Mouse (Mus musculus) CH12.LX (cell line): Measurements from ENCODE around the gene Mxra7. TPM values are rescaled to one million over a fixed set of nuclear protein-coding genes. Genes with fewer than 3 reads are reported as not detected.

ENCODE experiments used
- DNase-seq: peaks from one replicate; pipeline ENCODE4 v3.0.0-alpha.2; 2013; ENCODE audit errors: extremely low read depth
- H3K27ac ChIP-seq: 2 replicates; pipeline ENCODE4 v1.5.1; 2012; ENCODE audit warnings: low read depth, mild to moderate bottlenecking, control low read depth, moderate library complexity; ENCODE audit not compliant: insufficient read depth
- H3K27me3 ChIP-seq: replicated peaks from 2 replicates; pipeline ENCODE3; 2012; ENCODE audit warnings: inconsistent platforms
- H3K36me3 ChIP-seq, 2 experiments: replicated peaks in 1 of 2; 2 replicates each; pipeline versions ENCODE3 to v1.6.1; 2012; ENCODE audit warnings: inconsistent platforms in 1 of 2, low read length in 1 of 2, mild to moderate bottlenecking in 1 of 2, mixed read lengths in 1 of 2, moderate library complexity in 1 of 2; ENCODE audit not compliant: control insufficient read depth in 1 of 2, insufficient read depth in 1 of 2
- H3K4me1 ChIP-seq, 2 experiments: 2 replicates each; pipeline ENCODE4 v1.6.1; 2012; ENCODE audit warnings: inconsistent platforms in 1 of 2, moderate library complexity in 1 of 2; ENCODE audit not compliant: insufficient read depth in 2 of 2, control insufficient read depth in 1 of 2
- H3K4me2 ChIP-seq: 2 replicates; pipeline ENCODE4 v1.6.1; 2012; ENCODE audit warnings: low read depth, mild to moderate bottlenecking, control low read depth; ENCODE audit not compliant: poor library complexity, insufficient read depth, severe bottlenecking
- H3K4me3 ChIP-seq, 3 experiments: fragments of 150-350 bp in 1 of 3; sonication (generic) in 1 of 3; replicated peaks in 1 of 3; 2 replicates each; pipeline versions ENCODE3 to v1.5.1; 2011 to 2012; ENCODE audit warnings: low read depth in 2 of 3, low read length in 2 of 3, mild to moderate bottlenecking in 2 of 3, moderate library complexity in 2 of 3, control low read depth in 1 of 3, improper control_type of control experiment in 1 of 3, inconsistent platforms in 1 of 3, mixed read lengths in 1 of 3; ENCODE audit not compliant: poor library complexity in 1 of 3
- H3K79me2 ChIP-seq: replicated peaks from 2 replicates; pipeline ENCODE4 v1.6.1; 2012; ENCODE audit warnings: mild to moderate bottlenecking, moderate library complexity; ENCODE audit not compliant: control insufficient read depth, poor library complexity, insufficient read depth, severe bottlenecking; ENCODE audit errors: extremely low read depth
- H3K9ac ChIP-seq: 2 replicates; pipeline ENCODE4 v1.6.1; 2012; ENCODE audit warnings: low read depth, mild to moderate bottlenecking, control low read depth, moderate library complexity; ENCODE audit not compliant: insufficient read depth
- H3K9me3 ChIP-seq: replicated peaks from 2 replicates; pipeline ENCODE3; 2012; ENCODE audit warnings: low read length, inconsistent platforms, mixed read lengths
- BHLHE40 ChIP-seq: IDR thresholded peaks from 2 replicates; pipeline ENCODE4 v1.6.1; 2011; ENCODE audit warnings: mild to moderate bottlenecking, low read depth, low read length, improper control_type of control experiment
- CHD1 ChIP-seq: IDR thresholded peaks from 2 replicates; pipeline ENCODE4 v1.6.1; 2012; ENCODE audit warnings: low read depth, low read length, improper control_type of control experiment, inconsistent platforms
- CHD2 ChIP-seq: IDR thresholded peaks from 2 replicates; pipeline ENCODE4 v1.6.1; 2011; ENCODE audit warnings: low read length, improper control_type of control experiment
- CTCF ChIP-seq, 2 experiments: IDR thresholded peaks in 1 of 2; conservative IDR thresholded peaks in 1 of 2; 2 replicates each; pipeline ENCODE4 v1.5.1; 2011 to 2012; ENCODE audit warnings: low read depth in 2 of 2, low read length in 2 of 2, improper control_type of control experiment in 1 of 2, inconsistent platforms in 1 of 2, mild to moderate bottlenecking in 1 of 2, moderate library complexity in 1 of 2
- E2F4 ChIP-seq: IDR thresholded peaks from 2 replicates; pipeline ENCODE4 v1.6.1; 2011; ENCODE audit warnings: low read depth, low read length, improper control_type of control experiment; ENCODE audit not compliant: insufficient replicate concordance
- GABPA ChIP-seq: IDR thresholded peaks from 2 replicates; pipeline ENCODE4 v1.6.1; 2012; ENCODE audit warnings: low read depth, low read length, improper control_type of control experiment, inconsistent platforms; ENCODE audit not compliant: insufficient replicate concordance
- HCFC1 ChIP-seq: IDR thresholded peaks from 2 replicates; pipeline ENCODE4 v1.6.1; 2012; ENCODE audit warnings: low read depth, mild to moderate bottlenecking, inconsistent platforms, low read length, improper control_type of control experiment
- IRF4 ChIP-seq: IDR thresholded peaks from 2 replicates; pipeline ENCODE4 v1.6.1; 2014; ENCODE audit warnings: low read depth, mild to moderate bottlenecking, inconsistent platforms, low read length, improper control_type of control experiment
- JUN ChIP-seq: IDR thresholded peaks from 2 replicates; pipeline ENCODE4 v1.6.1; 2011; ENCODE audit warnings: low read depth, mild to moderate bottlenecking, low read length, improper control_type of control experiment, moderate library complexity; ENCODE audit not compliant: insufficient read depth
- MAZ ChIP-seq: IDR thresholded peaks from 2 replicates; pipeline ENCODE4 v1.6.1; 2012; ENCODE audit warnings: low read depth, mild to moderate bottlenecking, inconsistent platforms, low read length, improper control_type of control experiment, moderate library complexity
- MEF2A ChIP-seq: IDR thresholded peaks from 2 replicates; pipeline ENCODE4 v1.6.1; 2014; ENCODE audit warnings: low read depth, mild to moderate bottlenecking, inconsistent platforms, low read length, improper control_type of control experiment, borderline replicate concordance
- MXI1 ChIP-seq: IDR thresholded peaks from 2 replicates; pipeline ENCODE4 v1.6.1; 2011; ENCODE audit warnings: mild to moderate bottlenecking, low read depth, low read length, improper control_type of control experiment
- NELFE ChIP-seq: IDR thresholded peaks from 2 replicates; pipeline ENCODE4 v1.6.1; 2011; ENCODE audit warnings: low read depth, low read length, improper control_type of control experiment
- NRF1 ChIP-seq: IDR thresholded peaks from 2 replicates; pipeline ENCODE4 v1.6.1; 2014; ENCODE audit warnings: low read depth, mild to moderate bottlenecking, inconsistent platforms, low read length, improper control_type of control experiment, moderate library complexity
- POLR2A ChIP-seq: IDR thresholded peaks from 2 replicates; pipeline ENCODE4 v1.6.1; 2011; ENCODE audit warnings: low read depth, mild to moderate bottlenecking, improper control_type of control experiment, low read length
- RAD21 ChIP-seq: IDR thresholded peaks from 2 replicates; pipeline ENCODE4 v1.6.1; 2011; ENCODE audit warnings: low read depth, mild to moderate bottlenecking, low read length, improper control_type of control experiment, moderate library complexity
- SIN3A ChIP-seq: IDR thresholded peaks from 2 replicates; pipeline ENCODE4 v1.6.1; 2012; ENCODE audit warnings: low read length, improper control_type of control experiment, inconsistent platforms
- TBP ChIP-seq: conservative IDR thresholded peaks from 2 replicates; pipeline ENCODE4 v1.6.1; 2011; ENCODE audit warnings: low read depth, low read length, improper control_type of control experiment
- TCF12 ChIP-seq: IDR thresholded peaks from 2 replicates; pipeline ENCODE4 v1.6.1; 2014; ENCODE audit warnings: low read depth, mild to moderate bottlenecking, inconsistent platforms, low read length, improper control_type of control experiment
- USF1 ChIP-seq: IDR thresholded peaks from 2 replicates; pipeline ENCODE4 v1.6.1; 2014; ENCODE audit warnings: low read depth, mild to moderate bottlenecking, inconsistent platforms, low read length, improper control_type of control experiment
- USF2 ChIP-seq: conservative IDR thresholded peaks from 2 replicates; pipeline ENCODE4 v1.6.1; 2011; ENCODE audit warnings: low read depth, low read length, improper control_type of control experiment
- ZC3H11A ChIP-seq: IDR thresholded peaks from 2 replicates; pipeline ENCODE4 v1.6.1; 2012; ENCODE audit warnings: low read depth, mild to moderate bottlenecking, inconsistent platforms, low read length, improper control_type of control experiment
- ZKSCAN1 ChIP-seq: IDR thresholded peaks from 2 replicates; pipeline ENCODE4 v1.6.1; 2012; ENCODE audit warnings: low read depth, inconsistent platforms, low read length, improper control_type of control experiment, borderline replicate concordance
- ZNF384 ChIP-seq: IDR thresholded peaks from 2 replicates; pipeline ENCODE4 v1.6.1; 2012; ENCODE audit warnings: low read depth, low read length, improper control_type of control experiment, inconsistent platforms
- dilution Hi-C: fragments of 300-500 bp; cut with MboI; formaldehyde crosslinking; loops from 2 replicates; pipeline ENCODE4 v1.14.3; 2020; ENCODE audit warnings: low sequenced_read_pairs; ENCODE audit not compliant: extremely low pct_unique_long_range_greater_than_20kb, extremely low pct_ligation_motif_present
- in situ Hi-C: fragments of 300-500 bp; cut with MboI; formaldehyde crosslinking; loops from 3 replicates; pipeline ENCODE4 v1.14.3; 2019; ENCODE audit warnings: low sequenced_read_pairs, low pct_ligation_motif_present, low pct_unique_long_range_greater_than_20kb, mixed read lengths
- polyA plus RNA-seq: library from polyadenylated mRNA; unstranded; fragments of >175 nt; gene quantifications from 2 replicates; pipeline ENCODE4 v1.2.1, GENCODE M21; 2012; ENCODE audit warnings: low read depth; ENCODE audit not compliant: insufficient read length
- total RNA-seq, 2 experiments: library from RNA; depleted of rRNA; stranded (reverse); fragments of 300-350 nt in 1 of 2; fragments of >200 nt in 1 of 2; gene quantifications; 2 replicates each; pipeline ENCODE4 v1.2.3; 2012 to 2014

Gene Mxra7
- total and polyA plus RNA-seq, 3 experiments = not detected

- Histone ChIP-seq H3K36me3 (no peaks in the 10 kb centered on the region), H3K9ac (no peak overlapping the region), H3K27me3 (no peaks in the 10 kb centered on the region), H3K4me1 (peaks cover under 1 to 2% of the 10 kb centered on the region in 2 experiments; a peak in 1 of 4 replicates), H3K4me2 (no peak overlapping the region), H3K4me3 (no peak overlapping the region), H3K9me3 (no peaks in the 10 kb centered on the region), H3K27ac (no peak overlapping the region), H3K79me2 (no peaks in the 10 kb centered on the region)
- in situ Hi-C loops = no loop called here
- dilution Hi-C loops = no loop called here
- DNase-seq = no peak
- TF ChIP-seq ZC3H11A = no peak
- TF ChIP-seq IRF4 = no peak
- TF ChIP-seq GABPA = no peak
- TF ChIP-seq ZNF384 = no peak
- no peak for TF ChIP-seq SIN3A
- TF ChIP-seq TBP = no peak
- TF ChIP-seq NELFE = no peak
- TF ChIP-seq TCF12 = no peak
- no peak for TF ChIP-seq USF1
- TF ChIP-seq POLR2A = no peak
- no peak for TF ChIP-seq CHD2
- TF ChIP-seq HCFC1 = no peak
- TF ChIP-seq MEF2A = no peak
- no peak for TF ChIP-seq USF2
- TF ChIP-seq CTCF (conservative IDR thresholded peaks at IDR 0.05 in 1 of 2, IDR thresholded peaks at IDR 0.05 in 1 of 2; ENCODE audit: low read depth in 2 of 2, low read length in 2 of 2) = no peak
- no peak for TF ChIP-seq JUN
- no peak for TF ChIP-seq CHD1
- no peak for TF ChIP-seq ZKSCAN1
- TF ChIP-seq MAZ = no peak
- TF ChIP-seq E2F4 = no peak
Measured at GRCm38 (mm10) chr11:116819932-116820593, 7.8 kb downstream of the Mxra7 start.

- dilution Hi-C loops (no loop called here), in situ Hi-C loops (no loop called here)
- no peaks in the 10 kb centered on the region for H3K27me3 ChIP-seq
Measured at GRCm38 (mm10) chr11:116818722-116819121, 9.1 kb downstream of the Mxra7 start.

More at GRCm38 (mm10) chr11:116818722-116819121, 9.1 kb downstream of the Mxra7 start:
- no peak overlapping the region for H3K4me3 ChIP-seq
- DNase-seq = no peak
- TF ChIP-seq USF1 (no peak), BHLHE40 (no peak), ZKSCAN1 (no peak), NRF1 (no peak), MXI1 (no peak), HCFC1 (no peak), MEF2A (no peak), RAD21 (no peak)
- TF ChIP-seq, all 38 proteins: peak for 0
- no peaks in the 10 kb centered on the region for H3K9me3 ChIP-seq
- H3K9ac ChIP-seq = no peak overlapping the region
- H3K27ac ChIP-seq = no peak overlapping the region
- H3K4me2 ChIP-seq = no peak overlapping the region
- H3K79me2 ChIP-seq = no peaks in the 10 kb centered on the region
- no peaks in the 10 kb centered on the region for H3K36me3 ChIP-seq
- H3K4me1 ChIP-seq = peaks cover 9 to 14% of the 10 kb centered on the region in 2 experiments
